Mouse (Mus musculus): ENCODE measurements around the gene Spink4.

The Spink4 gene

GRCm38 (mm10) chr4:40969781-40970591 lies 50.1 kb downstream of the Spink4 start:
- DNase-seq = peak; percentile 7 to 50

DNA sequence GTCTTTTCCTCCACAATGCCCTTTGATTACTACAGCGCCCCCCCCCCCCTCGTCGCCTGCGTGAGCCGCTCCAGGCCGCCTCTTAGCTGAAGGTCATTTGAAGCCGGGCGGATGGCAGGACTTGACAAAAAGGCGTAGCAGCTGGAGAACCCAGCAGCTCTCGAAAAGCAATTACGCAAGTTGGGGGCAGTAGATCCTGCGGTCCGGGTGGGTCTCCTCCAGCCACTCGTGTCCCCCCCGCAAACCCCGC lies 50.7 kb downstream of the Spink4 start:
- no peak for DNase-seq

DNA sequence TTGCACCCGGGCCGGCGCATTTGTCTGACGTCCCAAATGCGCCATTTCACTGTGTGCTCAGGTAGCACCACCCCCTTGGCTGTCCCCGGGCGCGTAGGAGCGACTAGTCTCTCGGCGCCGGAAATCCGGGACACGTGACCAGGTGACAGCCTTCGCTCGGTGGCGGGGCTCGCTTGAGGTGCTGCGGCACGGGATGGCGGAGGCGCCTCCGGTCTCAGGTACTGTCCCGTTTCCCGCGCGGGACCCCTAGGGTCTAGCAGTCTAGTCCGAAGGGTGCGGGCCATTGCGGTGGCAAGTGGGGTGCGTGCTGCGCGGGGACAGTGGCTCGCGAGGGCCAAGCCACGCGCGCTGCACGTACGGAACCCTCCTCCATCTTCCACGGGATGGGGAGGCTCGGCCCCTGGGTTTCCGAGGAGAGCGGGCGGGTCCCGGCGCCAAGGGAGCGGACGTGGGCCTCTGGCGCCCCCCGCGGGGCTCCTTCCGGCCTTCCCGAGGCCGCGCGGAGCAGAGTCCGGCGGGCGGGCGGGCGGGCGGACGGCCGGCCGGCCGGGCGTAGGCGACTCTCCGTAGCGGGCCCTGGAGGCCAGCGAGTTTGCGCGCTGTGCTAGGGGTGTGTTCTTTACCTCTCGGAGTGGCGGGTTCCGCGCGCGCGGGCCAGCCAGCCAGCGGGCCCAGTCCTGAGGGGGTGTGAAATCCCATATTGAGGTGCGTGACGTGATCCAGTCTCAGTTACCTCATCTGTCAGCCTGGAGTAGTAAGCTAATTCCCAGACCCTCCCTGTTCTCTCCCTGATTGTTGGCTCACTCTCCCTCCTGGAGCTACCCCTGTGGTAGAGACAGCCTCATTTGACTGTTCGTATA lies 51.2 kb downstream of the Spink4 start, which contains the start of gene Nfx1:
Gene Nfx1 (plus strand): TSS at position 65 of the 860 bp plus-strand sequence.
- peak; percentile 98 to 99 for DNase-seq

DNA sequence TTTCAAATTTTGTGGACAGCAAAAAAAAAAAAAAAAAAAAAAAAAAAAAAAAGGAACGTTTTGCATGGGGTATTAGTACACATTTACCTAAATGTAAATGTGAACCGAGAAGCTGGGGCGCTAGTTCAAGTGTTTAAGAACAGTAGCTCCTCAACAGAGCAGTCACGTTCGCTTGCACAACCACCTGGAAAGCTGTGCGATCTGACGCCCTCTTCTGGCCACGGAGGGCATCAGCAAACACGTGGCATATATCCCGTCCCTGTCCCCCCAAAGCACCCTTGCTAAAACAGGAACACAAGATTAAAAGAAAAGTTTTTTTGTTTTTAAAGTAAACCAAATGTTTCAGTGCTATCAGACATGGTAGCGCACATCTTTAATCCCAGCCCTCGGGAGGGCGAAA lies 51.9 kb downstream of the Spink4 start:
- DNase-seq = peak; percentile 24 to 54

- no peak for DNase-seq
Measured at GRCm38 (mm10) chr4:40974011-40974410, 54.2 kb downstream of the Spink4 start.

DNA sequence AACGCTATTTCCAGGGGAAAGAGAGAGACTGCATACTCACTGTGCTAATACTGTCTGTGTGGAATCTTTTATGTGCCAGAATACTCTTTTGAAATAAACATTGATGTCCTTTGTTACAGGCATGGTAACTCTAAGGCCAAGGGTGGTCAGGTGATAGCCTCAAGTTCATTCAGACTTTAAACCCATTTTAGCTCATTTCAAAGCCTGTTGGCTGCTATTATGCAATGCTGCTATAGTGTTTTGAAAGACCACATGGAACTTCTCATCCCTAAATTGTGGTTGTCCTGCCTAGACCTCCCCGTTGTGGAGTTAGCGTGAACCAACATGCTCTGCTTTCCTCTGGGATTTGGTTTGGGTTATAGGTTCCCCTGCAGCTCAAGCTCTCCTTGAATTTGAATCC lies 55.8 kb downstream of the Spink4 start:
- DNase-seq = no peak

DNA sequence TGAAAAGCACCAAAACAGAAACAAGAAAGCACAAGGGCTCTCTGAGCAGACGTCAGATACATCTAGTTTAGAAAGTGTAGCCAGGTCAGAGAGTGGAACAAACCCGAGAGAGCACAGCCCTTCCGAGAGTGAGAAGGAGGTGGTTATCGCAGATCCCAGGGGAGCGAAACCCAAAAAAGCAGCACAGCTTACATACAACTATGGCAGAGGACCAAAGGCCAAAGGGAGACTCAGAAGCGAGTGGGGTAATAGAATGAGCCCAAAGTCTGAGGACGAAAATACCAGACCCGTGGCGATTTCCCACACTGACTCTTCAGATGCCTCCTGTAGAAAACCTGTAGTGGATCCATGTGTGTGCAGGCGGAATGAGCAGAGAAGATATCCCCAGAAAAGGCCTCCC lies 56.8 kb downstream of the Spink4 start:
- DNase-seq = no peak

DNA sequence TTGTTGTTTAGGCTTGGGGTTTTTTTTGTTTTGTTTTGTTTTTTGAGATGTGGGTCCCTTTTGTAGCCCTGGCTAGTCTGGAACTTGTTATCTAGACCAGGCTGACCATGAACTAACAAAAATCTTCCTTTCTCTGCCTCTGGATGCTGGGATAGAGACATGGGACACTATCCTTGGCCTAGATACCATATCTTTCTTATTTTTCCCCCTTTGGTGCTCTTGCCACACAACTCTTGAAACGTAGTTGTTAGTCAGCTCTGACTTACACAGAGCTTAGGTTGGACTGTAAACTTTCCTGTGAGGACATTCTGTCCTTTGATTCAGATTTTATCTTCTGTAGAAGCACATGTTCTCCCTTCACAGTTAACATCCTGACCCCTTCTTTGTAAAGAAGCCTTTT lies 59.6 kb downstream of the Spink4 start:
- DNase-seq = no peak
